Mouse (Mus musculus) myocyte (in vitro differentiated cells): ENCODE measurements around the gene Hsd3b7. TPM values are rescaled to one million over a fixed set of nuclear protein-coding genes. Genes with fewer than 3 reads are reported as not detected.

Experiments used
- H3K27me3 ChIP-seq: one replicate; pipeline ENCODE4 v1.6.1; 2011; ENCODE audit not compliant: control insufficient read depth, insufficient read depth, insufficient read length
- H3K36me3 ChIP-seq: one replicate; pipeline ENCODE4 v1.6.1; 2011; ENCODE audit not compliant: control insufficient read depth, insufficient read depth
- H3K4me2 ChIP-seq: one replicate; pipeline ENCODE4 v1.6.1; 2011; ENCODE audit warnings: low read depth, control low read depth
- H3K4me3 ChIP-seq: one replicate; pipeline ENCODE4 v1.5.1; 2011; ENCODE audit warnings: mild to moderate bottlenecking, control low read depth, moderate library complexity
- H3K79me2 ChIP-seq: one replicate; pipeline ENCODE4 v1.6.1; 2011; ENCODE audit not compliant: control insufficient read depth, insufficient read depth
- H3ac ChIP-seq: one replicate; pipeline ENCODE4 v1.6.1; 2011; ENCODE audit not compliant: control insufficient read depth, insufficient read length
- CEBPB ChIP-seq: IDR thresholded peaks from 2 replicates; pipeline ENCODE4 v1.6.1; 2011; ENCODE audit warnings: mild to moderate bottlenecking, moderate library complexity; ENCODE audit not compliant: poor library complexity, insufficient read depth, severe bottlenecking
- E2F4 ChIP-seq: IDR thresholded peaks from one replicate; pipeline ENCODE4 v1.6.1; 2011; ENCODE audit warnings: mild to moderate bottlenecking, control low read depth, moderate library complexity; ENCODE audit not compliant: insufficient read depth
- MAX ChIP-seq: IDR thresholded peaks from one replicate; pipeline ENCODE4 v1.6.1; 2011; ENCODE audit warnings: low read depth, mild to moderate bottlenecking, control low read depth
- MYOD1 ChIP-seq, 3 experiments: IDR thresholded peaks; one replicate each; pipeline ENCODE4 v1.6.1; 2011; ENCODE audit warnings: control low read depth in 2 of 3, low read depth in 2 of 3, mild to moderate bottlenecking in 2 of 3, moderate library complexity in 1 of 3; ENCODE audit not compliant: insufficient read length in 2 of 3, control insufficient read depth in 1 of 3
- MYOG ChIP-seq, 3 experiments: IDR thresholded peaks; one replicate each; pipeline ENCODE4 v1.6.1; 2011; ENCODE audit warnings: control low read depth in 2 of 3, low read depth in 2 of 3, mild to moderate bottlenecking in 2 of 3; ENCODE audit not compliant: insufficient read length in 2 of 3, control insufficient read depth in 1 of 3, insufficient read depth in 1 of 3
- POLR2A ChIP-seq: IDR thresholded peaks from one replicate; pipeline ENCODE4 v1.6.1; 2011; ENCODE audit warnings: low read depth, mild to moderate bottlenecking, control low read depth, moderate library complexity; ENCODE audit not compliant: insufficient read length
- POLR2AphosphoS2 ChIP-seq: IDR thresholded peaks from one replicate; pipeline ENCODE4 v1.6.1; 2011; ENCODE audit warnings: low read depth, control low read depth; ENCODE audit not compliant: insufficient read length
- REST ChIP-seq: IDR thresholded peaks from one replicate; pipeline ENCODE4 v1.6.1; 2011; ENCODE audit warnings: mild to moderate bottlenecking, control low read depth, moderate library complexity; ENCODE audit not compliant: insufficient read depth, insufficient read length
- SRF ChIP-seq: IDR thresholded peaks from one replicate; pipeline ENCODE4 v1.6.1; 2011; ENCODE audit warnings: low read depth; ENCODE audit not compliant: control insufficient read depth, insufficient read length
- TCF12 ChIP-seq: IDR thresholded peaks from one replicate; pipeline ENCODE4 v1.6.1; 2011; ENCODE audit warnings: mild to moderate bottlenecking, control low read depth; ENCODE audit not compliant: poor library complexity, insufficient read depth, severe bottlenecking
- TCF3 ChIP-seq: IDR thresholded peaks from one replicate; pipeline ENCODE4 v1.6.1; 2011; ENCODE audit warnings: low read depth, control low read depth; ENCODE audit not compliant: insufficient read length
- USF1 ChIP-seq: IDR thresholded peaks from one replicate; pipeline ENCODE4 v1.6.1; 2011; ENCODE audit warnings: low read depth, mild to moderate bottlenecking, control low read depth, moderate library complexity
- polyA plus RNA-seq: library from polyadenylated mRNA; unstranded; fragments of >200 nt; fragmentation: generic; extraction: Trizol; gene quantifications from one replicate; pipeline ENCODE4 v1.2.1, GENCODE M21; 2012; ENCODE audit warnings: missing spikeins

Gene Hsd3b7
- polyA plus RNA-seq, 1 experiment: 15.0 TPM

DNA sequence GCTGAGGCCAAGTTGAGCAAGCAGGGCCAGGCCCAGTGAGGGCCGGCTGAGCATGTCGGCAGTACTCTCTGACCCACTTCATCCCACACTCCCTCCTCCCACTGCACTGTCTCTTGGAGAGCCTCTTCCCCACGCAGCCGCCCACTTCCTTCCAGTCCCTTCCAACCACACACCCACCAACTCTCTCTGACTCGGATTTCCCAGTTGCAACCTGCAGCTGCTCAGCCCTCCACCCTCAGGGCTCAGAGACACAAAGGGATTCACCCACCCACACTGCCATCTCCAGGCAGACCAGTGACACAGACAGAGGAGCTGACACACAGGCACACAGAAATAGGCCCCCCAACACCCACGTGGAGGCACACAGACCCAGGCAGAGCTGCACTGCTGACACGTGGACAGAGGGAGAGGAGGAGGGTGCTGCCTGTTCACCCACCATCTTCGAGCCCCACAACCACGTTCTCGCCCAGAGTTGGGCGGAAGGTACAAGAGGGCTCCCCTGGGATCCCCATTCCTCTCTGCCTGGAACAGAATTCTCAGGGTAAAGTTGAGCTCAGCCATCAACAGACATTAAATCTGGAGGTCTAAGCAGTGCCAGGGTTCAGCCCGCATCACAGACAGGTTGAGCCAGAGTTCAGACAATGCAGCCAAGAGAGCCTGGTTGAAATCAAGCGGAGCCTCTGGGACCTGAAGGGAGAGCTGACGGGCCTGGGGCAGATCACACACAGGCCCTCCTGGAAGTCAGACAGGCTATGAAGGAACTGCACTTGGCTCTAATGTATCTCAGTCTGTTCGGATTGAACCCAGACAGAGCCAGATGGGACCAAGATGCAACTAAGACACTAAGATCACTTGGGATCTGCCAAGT is 15.8 kb downstream of the Hsd3b7 start:
- H3ac ChIP-seq: no peak overlapping the region
- no peak overlapping the region for H3K4me3 ChIP-seq
- H3K36me3 ChIP-seq: no peaks in the 10 kb centered on the region
- peak overlapping the region; percentile 48 for H3K4me2 ChIP-seq
- H3K27me3 ChIP-seq: no peaks in the 10 kb centered on the region
- no peaks in the 10 kb centered on the region for H3K79me2 ChIP-seq
- no peak for TF ChIP-seq USF1
- no peak for TF ChIP-seq CEBPB
- no peak for TF ChIP-seq POLR2A
- peak in 2 of 3 experiments; percentile 60 to 80 for TF ChIP-seq MYOD1 (IDR thresholded peaks at IDR 0.05; ENCODE audit: control insufficient read depth in 1 of 3, insufficient read length in 2 of 3, low read depth in 2 of 3)
- peak in 2 of 3 experiments; percentile 36 to 82 for TF ChIP-seq MYOG (IDR thresholded peaks at IDR 0.05; ENCODE audit: control insufficient read depth in 1 of 3, insufficient read depth in 1 of 3, insufficient read length in 2 of 3, low read depth in 2 of 3)

DNA sequence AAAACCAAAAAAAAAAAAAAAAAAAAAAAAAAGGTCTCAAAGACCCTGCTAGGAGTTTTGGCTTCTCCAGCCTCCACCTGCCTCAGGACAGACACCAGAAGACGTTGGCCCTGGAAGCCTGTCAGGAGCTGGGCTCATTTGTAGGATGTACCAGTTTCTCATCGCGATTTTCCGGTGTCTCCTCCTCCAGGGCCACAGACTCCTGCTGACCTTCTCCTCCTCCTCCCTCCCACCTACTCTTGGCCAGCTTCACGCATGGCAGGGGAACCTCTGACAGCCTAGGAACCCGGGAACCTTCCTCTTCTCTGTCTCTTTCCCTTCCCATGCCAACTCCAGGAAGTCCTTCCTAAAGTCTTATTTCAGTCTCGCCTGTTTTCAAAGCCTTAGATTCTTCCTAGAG is 16.6 kb downstream of the Hsd3b7 start:
- Histone ChIP-seq H3K79me2 (no peaks in the 10 kb centered on the region), H3K4me2 (no peak overlapping the region), H3K36me3 (no peaks in the 10 kb centered on the region), H3K27me3 (no peaks in the 10 kb centered on the region), H3K4me3 (no peak overlapping the region), H3ac (no peak overlapping the region)
- TF ChIP-seq TCF3: no peak
- TF ChIP-seq POLR2AphosphoS2: no peak
- TF ChIP-seq SRF: no peak
- TF ChIP-seq E2F4: no peak
- no peak for TF ChIP-seq MAX
- no peak for TF ChIP-seq REST
- TF ChIP-seq TCF12: no peak
- TF ChIP-seq MYOG (IDR thresholded peaks at IDR 0.05; ENCODE audit: control insufficient read depth in 1 of 3, insufficient read depth in 1 of 3, insufficient read length in 2 of 3, low read depth in 2 of 3): no peak
- TF ChIP-seq CEBPB: no peak
- TF ChIP-seq MYOD1 (IDR thresholded peaks at IDR 0.05; ENCODE audit: control insufficient read depth in 1 of 3, insufficient read length in 2 of 3, low read depth in 2 of 3): no peak
- TF ChIP-seq USF1: no peak
- no peak for TF ChIP-seq POLR2A

DNA sequence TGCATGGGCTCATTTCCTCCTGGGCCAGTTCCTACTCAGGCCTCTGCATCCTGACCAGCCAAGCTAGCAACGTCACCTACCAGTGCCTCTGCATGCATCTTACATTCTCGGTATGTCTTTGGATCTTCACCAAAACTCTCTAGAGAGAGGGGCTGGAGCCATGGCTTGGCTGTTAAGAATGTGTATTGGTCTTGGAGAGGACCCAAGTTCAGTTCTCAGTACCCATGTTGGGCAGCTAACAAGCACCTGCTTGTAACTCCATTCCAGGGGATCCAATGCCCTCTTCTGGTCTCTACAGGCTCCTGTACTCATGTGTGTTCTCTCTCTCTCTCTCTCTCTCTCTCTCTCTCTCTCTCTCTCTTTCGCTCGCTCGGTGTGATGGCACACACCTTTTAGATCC is 17.4 kb downstream of the Hsd3b7 start:
- Histone ChIP-seq H3K27me3 (peaks cover under 1% of the 10 kb centered on the region), H3ac (no peak overlapping the region), H3K4me2 (no peak overlapping the region), H3K36me3 (no peaks in the 10 kb centered on the region), H3K79me2 (no peaks in the 10 kb centered on the region), H3K4me3 (no peak overlapping the region)
- TF ChIP-seq SRF (no peak), REST (no peak), POLR2AphosphoS2 (no peak), CEBPB (no peak)

DNA sequence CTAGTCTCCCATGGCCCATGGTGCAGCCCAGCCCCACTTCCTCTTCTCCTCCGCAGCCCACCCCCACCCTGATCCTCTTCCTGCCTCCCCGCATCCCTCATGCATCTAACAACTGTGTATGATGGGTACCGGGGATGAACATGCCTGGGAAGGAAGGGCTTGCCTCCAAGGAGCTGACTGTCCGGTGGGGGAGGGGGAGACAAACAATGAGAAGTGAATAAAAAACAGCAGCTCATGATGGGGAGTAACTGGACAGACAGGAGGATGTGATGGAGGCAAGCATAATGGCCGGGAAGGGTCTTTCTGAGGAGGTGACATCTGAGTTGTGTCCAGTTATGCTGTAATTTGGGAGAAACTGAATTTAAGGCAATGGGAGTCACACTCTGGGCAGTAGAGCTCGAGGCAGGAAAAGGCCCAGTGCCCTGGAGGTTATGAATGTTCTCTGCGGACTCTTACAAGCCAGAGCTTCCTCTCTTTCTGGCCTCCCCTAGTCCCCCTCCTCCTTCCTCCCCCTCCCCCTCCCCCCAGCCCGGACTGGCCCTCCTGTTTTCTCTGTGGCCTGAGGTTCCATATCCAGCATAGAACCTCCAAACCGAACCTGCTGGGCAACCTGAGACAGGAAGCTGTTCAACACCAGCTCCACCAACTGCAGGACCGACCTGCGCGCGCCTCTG is 20.6 kb downstream of the Hsd3b7 start:
- no peak overlapping the region for H3K4me2 ChIP-seq
- no peak for TF ChIP-seq TCF3
- TF ChIP-seq POLR2AphosphoS2: no peak
- TF ChIP-seq SRF: no peak
- TF ChIP-seq POLR2A: no peak
- no peak for TF ChIP-seq TCF12
- TF ChIP-seq E2F4: no peak
- no peak for TF ChIP-seq USF1
- no peak for TF ChIP-seq CEBPB
- no peak for TF ChIP-seq MYOG (IDR thresholded peaks at IDR 0.05; ENCODE audit: control insufficient read depth in 1 of 3, insufficient read depth in 1 of 3, insufficient read length in 2 of 3, low read depth in 2 of 3)
- TF ChIP-seq MAX: no peak
- TF ChIP-seq REST: no peak
- TF ChIP-seq MYOD1 (IDR thresholded peaks at IDR 0.05; ENCODE audit: control insufficient read depth in 1 of 3, insufficient read length in 2 of 3, low read depth in 2 of 3): no peak
- H3K4me3 ChIP-seq: no peak overlapping the region
- H3K27me3 ChIP-seq: peaks cover 31% of the 10 kb centered on the region
- H3K79me2 ChIP-seq: no peaks in the 10 kb centered on the region
- no peak overlapping the region for H3ac ChIP-seq
- H3K36me3 ChIP-seq: no peaks in the 10 kb centered on the region

DNA sequence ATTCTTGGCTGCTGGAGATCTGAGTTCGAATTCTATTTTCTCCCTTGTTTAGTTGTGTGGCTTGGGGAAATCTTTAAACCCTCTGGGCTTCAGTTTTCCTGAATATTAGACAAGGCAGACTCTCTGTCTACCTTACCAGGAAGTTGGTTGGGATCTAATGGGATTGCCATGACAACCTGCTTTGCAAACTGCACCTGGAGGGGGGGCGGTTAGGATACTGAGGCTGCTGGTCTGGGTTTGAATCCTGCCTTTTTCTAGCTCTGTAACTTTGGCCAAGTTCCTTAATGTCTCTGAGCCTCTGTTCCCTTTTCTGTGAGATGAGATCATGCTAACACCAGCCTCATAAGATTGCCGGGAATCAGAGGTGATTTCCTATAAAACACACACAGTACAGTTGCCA is 22.1 kb downstream of the Hsd3b7 start:
- no peaks in the 10 kb centered on the region for H3K79me2 ChIP-seq
- H3K4me3 ChIP-seq: no peak overlapping the region
- no peak overlapping the region for H3ac ChIP-seq
- peaks cover 41% of the 10 kb centered on the region for H3K27me3 ChIP-seq
- H3K36me3 ChIP-seq: no peaks in the 10 kb centered on the region
- TF ChIP-seq POLR2A (no peak), CEBPB (no peak), TCF12 (no peak), USF1 (no peak), MYOD1 (IDR thresholded peaks at IDR 0.05; ENCODE audit: control insufficient read depth in 1 of 3, insufficient read length in 2 of 3, low read depth in 2 of 3) (no peak), MYOG (IDR thresholded peaks at IDR 0.05; ENCODE audit: control insufficient read depth in 1 of 3, insufficient read depth in 1 of 3, insufficient read length in 2 of 3, low read depth in 2 of 3) (no peak), TCF3 (no peak), MAX (no peak), SRF (no peak), POLR2AphosphoS2 (no peak), REST (no peak), E2F4 (no peak)
- H3K4me2 ChIP-seq: no peak overlapping the region
